Mouse (Mus musculus) right cerebral cortex, postnatal 10 days (tissue): Measurements from ENCODE around the gene Stip1.

Experiments
- DNase-seq, 2 experiments: peaks; one replicate each; pipeline ENCODE4 v3.0.0; 2021; ENCODE audit warnings: low spot score in 2 of 2

Stip1 gene

GRCm38 (mm10) chr19:6985300-6985699, 54.5 kb downstream of the Stip1 start:
- peak in 1 of 2 experiments; percentile 28 for DNase-seq

DNA sequence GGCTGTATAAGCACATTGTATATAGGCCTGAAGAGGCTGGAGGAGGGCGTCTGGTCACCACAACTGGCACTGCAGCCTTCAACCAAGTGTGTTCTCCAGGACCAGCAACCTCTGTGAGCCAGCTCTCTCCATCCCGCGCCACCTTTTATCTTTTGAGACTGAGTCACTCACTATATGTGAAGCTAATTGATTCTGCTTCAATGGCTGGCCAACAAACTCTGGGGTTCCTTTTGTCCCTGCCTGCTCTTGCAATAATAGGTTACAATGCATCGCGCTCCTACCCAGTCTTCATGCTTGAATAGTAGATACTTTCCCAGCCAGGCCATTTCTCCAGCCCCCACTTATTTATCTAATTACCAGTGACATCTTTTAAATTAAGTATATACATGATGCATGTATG, 56.1 kb downstream of the Stip1 start:
- no peak for DNase-seq

DNA sequence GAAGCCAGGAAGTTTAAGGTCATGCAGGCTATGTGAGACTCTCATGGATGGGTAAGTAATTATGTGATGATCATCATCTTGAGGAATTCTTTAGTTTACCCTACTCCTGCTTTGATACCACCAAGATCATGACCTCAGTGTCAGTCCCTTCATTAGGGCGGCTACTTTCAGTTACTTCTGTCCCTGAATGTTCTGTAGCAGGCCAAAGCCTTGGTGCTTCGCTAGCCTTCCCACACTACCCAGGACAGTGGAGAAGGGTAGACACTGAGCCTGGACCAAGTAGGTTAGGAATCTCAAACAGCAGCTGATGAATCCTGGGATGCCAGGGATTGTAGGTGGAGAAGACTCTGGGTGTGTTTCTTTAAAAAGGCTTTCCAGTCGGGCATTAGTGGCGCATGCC, 58.3 kb downstream of the Stip1 start:
- DNase-seq = no peak

- peak; percentile 99 for DNase-seq
Measured at GRCm38 (mm10) chr19:6980381-6981093, 59.2 kb downstream of the Stip1 start, which contains the start of gene Fkbp2. TSS of gene Fkbp2 (minus strand) at chr19:6980501.

DNA sequence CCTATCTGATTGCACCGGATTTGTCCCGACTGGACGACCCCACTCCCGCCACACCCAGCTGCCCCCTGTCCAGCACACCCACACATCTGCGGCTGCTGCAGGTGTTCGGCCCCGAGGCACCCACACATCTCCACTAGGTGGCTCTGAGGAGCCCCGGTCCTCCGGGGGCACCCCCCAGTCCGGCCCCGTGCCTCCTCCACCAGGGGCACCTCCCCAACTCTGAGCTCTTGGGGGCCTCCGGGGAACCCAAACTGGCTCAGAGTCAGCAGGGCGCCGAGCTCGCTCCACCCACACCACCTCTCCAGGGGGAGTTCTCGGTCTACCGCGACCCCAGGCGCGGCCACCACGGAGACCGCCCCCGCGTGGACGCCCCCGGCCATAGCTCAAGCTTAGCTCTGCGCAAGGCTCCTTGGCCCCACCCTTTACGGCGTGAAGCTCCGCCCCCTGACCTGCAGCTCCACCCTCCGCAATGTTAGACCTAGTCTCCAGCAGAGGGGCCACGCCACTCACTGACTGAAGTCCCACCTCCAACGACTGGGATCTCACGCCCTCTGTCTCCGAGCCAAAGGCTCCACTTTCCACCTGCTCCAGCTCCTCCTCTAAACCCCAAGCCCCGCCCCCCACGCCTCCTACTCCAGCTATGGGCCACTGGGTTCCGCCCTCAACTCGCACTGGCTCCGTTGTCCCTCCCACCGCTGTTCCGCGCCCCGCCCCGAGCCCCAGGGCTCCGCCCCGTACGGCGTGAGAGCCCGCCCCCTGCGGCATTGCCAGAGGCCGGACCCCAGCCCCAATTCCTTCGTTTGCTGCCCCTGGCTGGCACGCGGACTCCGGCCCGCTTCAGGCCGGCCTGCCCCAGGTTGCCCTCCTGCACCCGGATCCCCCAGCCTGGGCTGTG, 60.0 kb downstream of the Stip1 start:
- peak; percentile 100 for DNase-seq

GRCm38 (mm10) chr19:6979001-6979479, 60.7 kb downstream of the Stip1 start:
- DNase-seq = peak; percentile 70 to 81

GRCm38 (mm10) chr19:6978639-6978974, 61.2 kb downstream of the Stip1 start:
- DNase-seq = no peak

- no peak for DNase-seq
Measured at GRCm38 (mm10) chr19:6977759-6978638, 61.8 kb downstream of the Stip1 start.

GRCm38 (mm10) chr19:6975537-6976521, 63.9 kb downstream of the Stip1 start, which contains the start of gene Plcb3:
TSS of gene Plcb3 (minus strand) at chr19:6976470.
- DNase-seq = peak; percentile 89 to 92

DNA sequence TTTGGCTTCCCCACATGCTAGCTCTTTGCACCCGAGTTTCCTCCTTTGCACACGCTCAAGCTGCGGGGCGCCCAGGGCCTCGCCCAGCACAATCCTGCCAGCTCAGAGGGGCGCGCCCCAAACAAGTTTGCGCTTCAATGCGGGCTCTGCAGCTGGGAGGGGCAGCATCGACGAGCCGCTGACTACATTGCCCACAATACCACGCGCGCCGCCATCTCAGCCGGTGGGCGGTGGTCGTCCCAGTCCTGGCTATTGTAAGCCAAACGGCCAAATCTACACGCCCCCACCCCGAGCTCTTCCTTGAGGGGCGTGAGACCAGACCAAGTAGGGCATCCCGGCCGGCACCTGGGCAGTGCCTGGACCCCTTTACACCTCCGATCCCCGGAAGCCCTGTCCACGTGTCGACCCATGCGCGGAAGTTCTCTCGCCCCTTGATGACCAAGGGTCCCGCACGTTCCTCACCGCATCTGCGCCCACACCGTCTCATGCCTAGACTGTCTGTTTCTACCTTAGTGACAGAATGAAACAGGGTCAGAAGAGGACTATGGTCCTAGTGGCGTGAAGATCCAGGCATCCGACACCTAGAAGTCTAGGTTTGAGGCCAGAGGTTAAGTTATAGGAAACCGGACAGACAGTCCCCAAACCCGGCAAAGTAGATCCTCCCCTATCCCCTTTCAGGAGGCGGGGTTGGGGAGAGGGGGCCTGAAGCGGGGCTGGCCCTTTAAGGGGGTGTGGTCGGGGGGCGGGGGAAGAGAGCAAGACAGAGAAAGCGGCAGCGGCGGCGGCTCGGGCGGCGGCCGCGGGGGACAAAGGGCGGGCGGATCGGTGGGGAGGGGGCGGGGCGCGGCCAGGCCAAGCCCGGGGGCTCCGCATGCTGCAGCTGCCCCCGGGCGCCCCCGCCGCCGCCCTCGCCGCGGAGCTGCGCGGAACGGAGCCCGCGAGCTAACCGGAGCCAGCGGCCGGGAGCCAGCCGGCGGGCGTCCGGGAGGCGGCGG, 65.3 kb downstream of the Stip1 start, which contains the start of gene Ppp1r14b:
Gene Ppp1r14b, plus strand, starts transcription at position 758 of the 995 bp plus-strand sequence.
- peak; percentile 88 for DNase-seq

DNA sequence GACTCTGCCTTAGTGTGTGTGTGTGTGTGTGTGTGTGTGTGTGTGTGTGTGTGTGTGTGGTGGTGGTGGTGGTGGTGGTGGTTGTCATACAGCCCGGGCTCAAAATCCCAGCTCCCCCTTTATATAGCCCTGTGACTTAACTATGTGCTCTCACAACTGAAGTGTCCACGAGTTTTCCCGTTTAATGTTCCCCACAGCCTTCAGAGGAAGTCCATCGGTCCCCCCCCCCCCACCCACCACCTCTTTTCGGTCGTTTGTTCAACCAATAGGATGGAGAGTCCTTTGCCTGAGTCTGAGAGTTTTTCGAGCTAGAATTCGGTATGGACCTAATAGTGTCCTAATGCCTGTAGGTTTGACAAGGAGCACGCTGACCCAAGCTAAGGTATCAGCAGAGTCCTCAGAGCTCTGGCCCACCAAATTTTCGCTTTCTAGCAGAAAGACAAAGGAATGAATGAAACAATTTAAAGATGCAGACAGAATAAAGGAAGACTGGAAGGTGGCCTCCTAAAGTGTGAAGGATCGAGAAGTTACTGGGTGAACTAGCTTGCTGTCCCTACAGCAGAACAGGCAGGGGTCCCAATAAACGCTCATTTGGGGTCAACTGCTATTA, 66.1 kb downstream of the Stip1 start:
- no peak for DNase-seq

DNA sequence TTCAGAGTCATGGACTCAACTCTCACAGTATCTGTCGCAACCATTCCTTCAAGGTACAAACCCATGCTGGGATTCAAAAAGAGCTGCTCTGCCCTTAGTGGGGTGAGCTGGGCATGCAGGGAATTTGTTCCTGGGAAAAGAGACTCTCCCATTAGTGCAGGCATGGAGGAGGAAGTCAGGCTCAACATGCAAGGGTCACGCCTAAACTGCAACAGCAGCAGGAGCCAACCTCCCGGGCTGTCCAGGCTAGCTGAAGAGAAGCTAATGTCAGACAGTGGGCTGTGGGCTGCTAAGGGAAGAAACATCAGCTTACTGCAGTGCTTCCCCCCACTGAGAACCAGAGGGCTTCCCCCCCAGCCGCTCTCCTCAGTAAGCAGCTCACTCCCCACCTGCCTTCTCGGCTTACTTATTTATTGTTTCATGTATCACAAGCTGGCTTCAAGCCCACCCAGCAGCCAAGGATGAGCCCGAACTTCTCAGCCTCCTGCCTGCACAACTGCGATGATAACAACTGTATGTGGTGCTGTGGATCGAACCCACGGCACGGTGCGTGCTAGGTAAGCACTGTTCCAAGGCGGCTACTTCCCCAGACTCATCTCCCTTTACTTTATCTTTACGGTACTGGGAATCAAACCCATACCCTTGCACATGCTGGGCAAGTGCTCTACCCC, 67.4 kb downstream of the Stip1 start:
- no peak for DNase-seq

DNA sequence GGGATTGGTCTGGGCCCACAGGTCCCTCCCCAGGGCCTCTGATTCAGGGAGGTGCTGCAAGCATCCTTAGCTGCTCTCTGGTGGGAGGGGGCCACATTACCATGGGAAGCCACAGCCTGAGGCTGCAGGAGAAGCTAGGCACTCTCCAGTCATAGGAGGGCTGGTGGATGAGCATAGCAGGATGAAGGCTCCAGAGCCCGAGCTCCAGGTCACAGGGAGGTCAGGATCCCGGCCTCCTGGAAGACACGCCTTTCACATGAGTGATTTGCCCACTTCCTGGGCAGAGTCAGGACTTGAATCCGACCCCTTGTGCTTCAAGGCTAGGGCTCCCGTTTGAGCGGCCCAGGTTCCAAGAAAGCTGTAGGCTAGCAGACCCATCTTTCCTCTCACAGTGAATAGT, 68.1 kb downstream of the Stip1 start:
- no peak for DNase-seq
